Mouse (Mus musculus): Measurements from ENCODE around the gene Pigf.

The Pigf gene

DNA sequence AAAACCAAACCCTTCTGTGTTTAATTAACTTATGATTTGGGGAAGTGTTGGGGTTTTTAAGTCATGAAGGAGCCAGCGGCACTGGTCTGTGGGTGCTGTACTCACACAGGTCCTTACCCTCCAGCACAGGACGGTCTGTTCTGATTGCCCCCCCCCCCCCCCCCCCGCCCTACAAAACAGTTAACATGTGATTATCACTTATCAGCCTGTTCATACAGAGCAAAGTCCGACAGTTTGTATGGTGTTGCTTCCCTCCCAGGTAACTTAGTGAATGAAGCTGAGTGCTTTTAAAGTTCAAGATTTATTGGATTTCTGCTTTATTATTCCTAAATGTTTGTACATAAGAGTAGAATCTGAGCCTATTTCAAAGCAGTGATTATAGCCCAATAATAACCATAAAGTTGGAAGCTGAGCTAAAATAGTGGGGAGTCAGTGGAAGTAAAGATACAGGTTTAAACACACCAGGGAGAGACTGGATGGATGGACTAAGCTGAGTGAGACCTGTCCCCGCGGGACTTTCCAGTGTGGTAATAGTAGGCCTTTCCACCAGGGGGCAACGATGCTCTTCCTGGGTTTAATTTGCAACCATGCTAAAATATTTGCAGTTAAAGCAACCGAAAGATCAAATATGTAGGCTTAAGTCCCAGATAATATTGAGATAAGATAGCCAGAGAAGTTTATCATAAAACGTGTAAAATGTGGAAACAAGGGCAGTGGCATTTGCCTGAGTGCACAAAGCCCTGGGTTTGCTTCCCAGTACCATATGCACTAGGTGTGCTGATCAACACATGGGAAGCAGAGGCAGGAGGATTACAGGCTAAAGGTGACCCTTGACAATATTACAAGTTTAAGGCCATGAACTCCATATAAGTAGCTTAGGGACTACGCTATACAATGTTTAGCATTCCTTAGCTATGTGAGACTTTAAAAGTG lies 11.2 kb upstream of the Pigf start:
- no peak for DNase-seq (ENCODE audit: low spot score)

DNA sequence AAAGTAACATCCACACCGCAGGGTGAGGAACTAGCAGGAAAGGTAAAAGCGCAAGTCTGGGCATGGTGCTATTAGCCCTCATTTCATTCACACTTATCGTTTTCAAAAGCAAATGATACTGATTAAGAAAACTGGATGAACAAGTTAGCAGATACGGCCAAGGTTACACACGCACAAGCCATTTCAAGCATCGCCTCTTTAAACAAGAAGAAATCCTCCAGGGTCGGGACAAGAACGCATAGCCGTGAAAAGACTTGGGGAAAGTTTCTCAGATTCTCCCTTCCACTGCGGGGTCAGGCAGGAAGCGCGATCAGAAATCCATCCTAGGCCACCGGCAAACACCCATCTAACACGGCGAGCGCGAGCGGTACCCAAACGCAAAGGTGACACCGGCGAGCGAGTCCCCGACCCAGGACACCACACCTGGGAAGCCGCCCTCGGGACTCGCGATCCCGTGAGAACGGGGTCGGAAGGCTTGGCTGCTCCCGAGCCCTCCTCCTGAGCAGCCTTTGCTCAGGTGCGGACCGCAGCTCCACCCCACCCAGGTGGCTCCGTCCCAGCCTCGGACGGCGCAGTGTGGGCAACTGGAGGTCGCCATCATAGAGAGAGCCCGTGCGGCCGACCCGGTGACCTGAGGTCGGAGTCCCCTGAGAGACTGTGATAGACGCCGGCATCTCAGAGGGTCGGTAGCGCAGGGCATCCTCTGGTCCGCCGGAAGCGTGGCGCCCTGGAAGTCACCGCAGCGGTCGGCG lies 539 bp downstream of the Pigf start:
- no peak for DNase-seq (ENCODE audit: low spot score)

DNA sequence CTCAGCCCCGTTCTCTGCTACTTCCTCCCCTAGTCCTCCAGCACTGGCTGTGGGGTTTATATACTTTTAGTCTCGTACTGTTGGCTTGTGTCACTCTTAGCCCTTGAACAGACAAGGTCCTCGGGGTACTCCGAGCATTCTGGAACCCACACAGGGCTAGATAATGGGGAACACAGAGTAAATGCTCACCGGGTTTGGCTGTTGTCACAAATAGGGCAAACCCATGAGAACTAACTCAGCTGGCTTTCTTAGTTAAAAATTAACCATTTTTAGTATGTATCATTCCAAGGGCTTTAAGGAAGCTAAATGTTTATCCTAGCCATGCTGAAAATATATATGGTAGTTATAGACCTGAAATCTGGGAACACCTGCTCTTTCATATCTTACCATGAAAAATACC lies 5.5 kb downstream of the Pigf start:
- no peak for DNase-seq (ENCODE audit: low spot score)

GRCm38 (mm10) chr17:87011301-87012019 lies 13.7 kb downstream of the Pigf start:
- no peak for DNase-seq (ENCODE audit: low spot score)

DNA sequence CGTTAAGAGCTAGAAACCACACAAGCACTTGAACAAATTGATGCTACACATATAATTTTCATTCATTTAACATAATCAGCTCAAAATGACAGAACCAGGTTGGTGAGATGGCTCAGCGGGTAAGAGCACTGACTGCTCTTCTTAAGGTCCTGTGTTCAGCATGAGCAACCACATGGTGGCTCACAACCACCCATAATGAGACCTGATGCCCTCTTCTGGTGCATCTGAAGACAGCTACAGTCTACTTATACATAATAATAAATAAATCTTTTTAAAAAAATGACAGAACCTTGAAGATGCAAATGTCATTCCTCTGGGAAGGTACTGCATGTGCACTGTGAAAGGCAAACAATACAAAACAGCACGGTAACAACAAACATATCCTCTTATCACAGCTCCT lies 16.3 kb downstream of the Pigf start:
- no peak for DNase-seq (ENCODE audit: low spot score)

GRCm38 (mm10) chr17:86997323-86997722 lies 27.9 kb downstream of the Pigf start:
- no peak for DNase-seq (ENCODE audit: low spot score)

DNA sequence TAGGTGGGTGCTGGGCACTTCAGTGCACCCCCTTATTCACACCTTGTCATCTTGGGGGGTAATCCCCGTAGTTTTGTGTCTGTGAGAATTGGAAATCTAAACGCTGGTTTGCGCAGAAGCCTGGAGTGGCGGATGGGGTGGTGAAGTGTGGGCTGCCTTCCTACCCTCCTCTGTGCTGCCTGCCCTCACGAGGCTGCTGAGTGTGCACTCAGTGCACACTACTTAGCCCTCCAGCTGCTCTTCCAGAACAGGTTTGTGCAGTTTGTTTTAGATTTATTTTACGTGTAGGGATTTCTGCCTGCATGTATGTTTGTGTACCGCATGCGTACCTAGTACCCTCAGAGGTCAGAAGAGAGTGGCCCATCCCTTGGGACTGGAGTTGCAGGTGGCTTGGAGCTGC lies 33.9 kb downstream of the Pigf start:
- DNase-seq (ENCODE audit: low spot score) = no peak

GRCm38 (mm10) chr17:86988601-86989184 lies 36.5 kb downstream of the Pigf start:
- DNase-seq (ENCODE audit: low spot score) = no peak

- DNase-seq (ENCODE audit: low spot score) = no peak
Measured at GRCm38 (mm10) chr17:86988161-86988560, 37.0 kb downstream of the Pigf start.

DNA sequence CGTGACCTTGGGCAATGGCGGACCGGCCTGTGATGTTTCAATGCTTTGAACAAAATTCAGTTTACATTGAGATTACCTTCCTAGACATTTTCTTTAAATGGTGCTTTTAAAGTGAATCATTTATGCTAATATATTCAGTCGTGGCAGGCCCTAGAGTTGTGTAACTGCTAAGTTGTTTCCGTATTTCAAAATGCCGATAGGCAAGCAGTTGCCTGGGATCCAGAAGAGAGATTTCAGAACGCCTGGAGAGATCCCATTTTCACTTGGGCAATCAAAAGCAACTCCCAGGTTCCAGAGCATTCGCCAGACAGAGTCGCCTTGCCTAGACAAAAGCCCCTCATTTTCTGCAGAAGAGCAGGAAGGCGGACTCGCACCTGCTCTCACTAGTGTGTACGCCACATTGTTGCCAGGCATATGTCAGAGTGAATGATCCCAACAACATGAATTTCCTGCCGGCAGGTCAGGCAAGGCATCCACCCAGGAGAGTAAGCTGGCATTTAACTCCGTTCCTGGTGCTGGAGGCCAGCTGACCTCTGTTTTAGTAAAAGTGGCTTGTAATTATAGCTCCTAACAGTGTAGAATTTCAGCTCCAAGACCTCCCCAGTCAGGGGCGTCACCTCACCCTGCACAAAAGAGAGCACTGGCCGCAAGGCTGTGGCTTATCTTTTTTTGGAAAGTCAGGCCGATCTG lies 38.6 kb downstream of the Pigf start:
- DNase-seq (ENCODE audit: low spot score) = no peak

GRCm38 (mm10) chr17:86982497-86982896 lies 42.7 kb downstream of the Pigf start:
- no peak for DNase-seq (ENCODE audit: low spot score)

GRCm38 (mm10) chr17:86981701-86982100 lies 43.5 kb downstream of the Pigf start:
- no peak for DNase-seq (ENCODE audit: low spot score)

DNA sequence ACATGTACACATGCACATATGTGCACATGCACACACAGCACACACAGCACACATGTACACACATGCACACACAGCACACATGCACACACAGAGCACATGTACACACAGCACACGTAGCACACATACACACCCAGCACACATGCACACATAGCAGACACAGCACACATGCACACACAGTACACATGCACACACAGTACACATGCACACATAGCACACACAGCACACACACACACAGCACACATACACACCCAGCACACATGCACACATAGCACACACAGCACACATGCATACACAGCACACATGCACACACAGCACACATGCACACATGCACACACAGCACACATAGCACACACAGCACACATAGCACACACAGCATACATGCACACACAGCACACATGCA lies 44.0 kb downstream of the Pigf start:
- DNase-seq (ENCODE audit: low spot score) = no peak

DNA sequence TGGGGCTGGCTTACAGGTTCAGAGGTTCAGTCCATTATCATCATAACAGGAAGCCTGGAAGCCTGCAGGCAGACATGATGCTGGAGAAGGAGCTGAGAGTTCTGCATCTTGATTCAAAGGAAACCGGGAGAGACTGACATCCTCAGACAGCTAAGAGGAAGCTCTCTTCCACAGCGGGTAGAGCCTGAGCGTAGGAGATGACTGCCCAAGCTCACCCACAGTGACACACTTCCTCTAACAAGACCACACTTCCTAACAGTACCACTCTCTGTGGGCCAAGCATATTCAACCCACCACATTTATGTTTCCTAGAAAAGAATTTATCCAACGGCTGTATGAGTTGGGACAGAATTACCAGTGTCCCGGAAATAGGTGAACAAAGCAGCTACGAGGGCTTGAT lies 46.7 kb downstream of the Pigf start:
- no peak for DNase-seq (ENCODE audit: low spot score)

DNA sequence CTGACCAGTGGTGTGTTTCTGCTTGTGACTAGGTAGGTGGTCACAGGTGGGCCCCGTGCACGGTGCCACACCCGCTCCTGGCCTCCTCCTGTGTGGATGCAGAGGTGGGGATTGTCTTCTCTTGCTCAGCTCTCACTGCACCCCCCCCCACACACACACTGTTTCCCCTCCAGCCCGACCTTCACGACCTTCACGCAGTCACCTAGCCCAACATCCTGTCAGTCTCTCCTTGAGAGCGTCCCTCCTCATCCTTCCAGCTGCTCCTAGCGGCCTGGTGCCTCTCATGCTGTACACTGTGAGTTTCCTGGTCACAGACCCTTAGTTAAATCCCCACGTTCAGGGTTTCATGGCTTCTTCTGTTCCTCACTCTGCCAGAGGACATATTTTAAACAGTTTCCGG lies 48.8 kb downstream of the Pigf start:
- DNase-seq (ENCODE audit: low spot score) = no peak

GRCm38 (mm10) chr17:86973097-86973496 lies 52.1 kb downstream of the Pigf start:
- no peak for DNase-seq (ENCODE audit: low spot score)

GRCm38 (mm10) chr17:86971860-86972259 lies 53.3 kb downstream of the Pigf start:
- no peak for DNase-seq (ENCODE audit: low spot score)

- no peak for DNase-seq (ENCODE audit: low spot score)
Measured at GRCm38 (mm10) chr17:86971036-86971435, 54.2 kb downstream of the Pigf start.

DNA sequence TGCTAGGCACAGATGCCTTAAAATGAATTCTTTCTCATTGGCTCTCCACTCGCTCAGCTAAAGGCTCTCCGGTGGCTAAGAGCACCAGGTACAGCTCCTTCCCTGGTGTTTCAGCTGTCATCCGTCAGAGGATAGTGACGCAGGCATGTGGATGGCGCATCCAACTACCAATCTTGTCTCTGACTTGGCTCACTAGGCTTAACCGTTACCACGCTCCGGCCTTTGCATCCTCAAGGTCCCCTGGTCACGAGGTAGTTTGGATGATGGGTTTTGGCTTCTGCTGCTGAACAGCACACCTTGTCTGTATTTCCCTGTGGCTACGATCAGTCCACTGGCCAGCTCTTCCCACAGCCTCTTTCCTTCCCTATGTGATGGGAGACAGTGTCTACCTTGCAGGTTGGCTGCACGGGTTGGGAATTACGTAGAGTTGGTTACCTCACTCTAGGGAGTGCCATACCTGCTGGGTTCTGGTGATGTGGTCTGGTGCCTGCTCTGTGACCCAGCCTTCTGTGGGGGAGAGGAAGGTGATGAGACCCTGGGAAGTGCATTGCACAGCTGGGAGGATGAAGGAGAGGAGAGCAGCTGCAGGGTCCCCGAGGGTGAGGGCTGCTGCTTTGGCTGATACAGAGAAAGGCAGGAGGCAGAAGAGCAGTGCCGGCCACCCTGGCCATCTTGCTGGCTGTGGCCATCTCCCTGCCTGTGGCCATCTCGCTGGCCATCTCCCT lies 55.0 kb downstream of the Pigf start:
- DNase-seq (ENCODE audit: low spot score) = no peak

DNA sequence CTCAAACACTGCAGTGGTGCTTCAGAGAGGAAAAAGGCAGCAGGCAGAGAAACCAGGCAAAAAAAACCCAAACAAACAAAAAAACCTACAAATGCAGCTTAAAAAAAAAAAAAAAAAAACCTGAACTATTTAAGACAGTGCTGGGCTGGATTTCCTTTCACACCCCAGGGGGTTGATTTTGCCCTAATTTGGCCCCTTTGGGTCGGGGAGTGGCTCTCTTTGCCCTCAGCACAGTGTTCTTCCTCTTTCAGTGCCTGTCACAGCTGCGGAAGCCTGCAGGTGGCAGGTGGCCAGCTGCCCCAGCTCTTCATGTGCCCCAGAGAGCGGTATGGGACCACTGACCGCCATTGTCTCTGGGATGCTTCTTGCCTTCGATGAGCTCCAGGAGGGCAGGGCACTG lies 55.6 kb downstream of the Pigf start:
- DNase-seq (ENCODE audit: low spot score) = no peak

- no peak for DNase-seq (ENCODE audit: low spot score)
Measured at GRCm38 (mm10) chr17:86968581-86968980, 56.6 kb downstream of the Pigf start.
